Mouse (Mus musculus): ENCODE measurements at regions not wholly inside any gene's neighbourhood (a gene's known extent, or its start where the extent isn't known, plus 50 kb on each side); places are given as distances from the start of the nearest gene placed in this dataset.

DNA sequence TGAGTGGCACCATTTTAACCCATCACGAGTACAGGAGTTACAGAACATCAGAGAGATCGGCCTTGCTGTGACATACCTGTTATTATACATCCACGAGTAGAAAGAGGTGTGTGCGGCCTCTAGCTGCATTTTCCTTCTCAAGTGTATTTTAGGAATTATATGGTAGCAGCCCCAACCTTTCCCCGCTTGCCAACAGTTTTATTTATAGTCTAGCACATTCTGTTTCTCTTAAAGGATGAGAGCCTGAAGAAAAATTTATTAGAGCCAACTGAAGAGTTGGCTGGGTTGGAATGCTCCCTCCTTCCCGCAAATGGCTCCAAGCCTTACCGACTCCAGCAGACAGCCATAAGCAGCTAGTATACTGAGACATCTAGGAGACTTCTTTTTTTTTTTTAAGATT lies 67.0 kb upstream of the Frmd4b start:
- no peak overlapping the region for H3K4me3 ChIP-seq (replicated peaks)
- H3K36me3 ChIP-seq = no peaks in the 10 kb centered on the region
- 73% methylated on average over 7 of the region's 7 CpGs for WGBS
- no peaks in the 10 kb centered on the region for H3K4me1 ChIP-seq
- H3K27me3 ChIP-seq = no peaks in the 10 kb centered on the region
- H3K9ac ChIP-seq = no peak overlapping the region
- H3K4me2 ChIP-seq = no peak overlapping the region
- ATAC-seq (replicated peaks; ENCODE audit: low FRiP score) = no peak
- no peaks in the 10 kb centered on the region for H3K9me3 ChIP-seq (replicated peaks)
- no peak overlapping the region for H3K27ac ChIP-seq

DNA sequence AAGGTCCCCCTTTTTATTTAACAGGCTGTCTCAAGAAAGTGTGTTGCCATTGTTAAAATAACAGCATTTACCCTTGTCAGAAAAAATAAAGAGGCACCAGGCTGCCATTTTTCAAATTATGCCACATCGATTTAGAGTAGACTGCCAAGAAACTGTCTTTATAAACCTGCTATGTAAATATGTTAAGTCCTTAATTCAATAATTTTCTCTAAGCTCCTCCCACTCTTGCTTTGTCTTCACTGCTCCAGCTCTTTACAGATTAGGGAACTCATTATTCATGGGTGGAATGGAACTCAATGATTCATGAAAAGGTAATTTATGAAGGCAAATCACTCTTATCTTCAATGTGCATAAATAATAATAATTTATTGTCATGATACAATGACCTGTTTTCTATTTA lies 64.9 kb upstream of the Frmd4b start:
- 75% methylated on average over 1 of the region's 1 CpGs for WGBS
- Histone ChIP-seq H3K36me3 (no peaks in the 10 kb centered on the region), H3K27ac (no peak overlapping the region), H3K4me3 (replicated peaks) (no peak overlapping the region), H3K9ac (no peak overlapping the region), H3K4me1 (no peaks in the 10 kb centered on the region), H3K4me2 (no peak overlapping the region), H3K9me3 (replicated peaks) (no peaks in the 10 kb centered on the region), H3K27me3 (no peaks in the 10 kb centered on the region)
- no peak for ATAC-seq (replicated peaks; ENCODE audit: low FRiP score)

DNA sequence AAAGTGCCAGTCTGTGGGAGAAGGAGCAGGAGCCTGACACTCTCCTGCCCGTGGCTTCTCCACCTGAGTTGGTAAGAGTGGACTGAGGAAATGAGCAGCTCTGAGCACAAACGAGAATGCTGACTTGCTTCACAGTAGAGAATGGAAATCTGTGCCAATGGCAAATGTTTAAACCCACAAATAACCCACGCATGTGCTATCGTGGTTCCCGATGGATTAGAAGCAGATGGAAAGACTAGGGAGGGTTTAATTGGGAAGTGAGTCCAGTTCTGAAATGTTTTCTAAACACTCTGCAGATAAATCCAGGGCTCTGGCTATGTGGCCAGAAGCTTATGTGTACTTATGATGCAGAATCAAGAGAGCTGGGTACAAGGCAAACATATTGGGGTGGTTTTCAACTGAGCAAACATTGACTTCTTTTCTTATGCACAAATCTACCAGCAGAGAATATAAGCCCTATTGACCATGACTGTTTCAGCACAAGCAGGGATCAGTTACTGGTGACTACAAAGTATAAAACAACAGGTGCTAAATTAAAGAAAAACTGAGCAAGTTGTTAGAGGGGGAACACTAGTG lies 57.9 kb upstream of the Frmd4b start:
- no peak overlapping the region for H3K27ac ChIP-seq
- H3K9me3 ChIP-seq (replicated peaks) = no peaks in the 10 kb centered on the region
- H3K4me3 ChIP-seq (replicated peaks) = no peak overlapping the region
- 87% methylated on average over 5 of the region's 5 CpGs for WGBS
- no peak for ATAC-seq (replicated peaks; ENCODE audit: low FRiP score)
- no peaks in the 10 kb centered on the region for H3K4me1 ChIP-seq
- H3K36me3 ChIP-seq = no peaks in the 10 kb centered on the region
- no peak overlapping the region for H3K4me2 ChIP-seq
- H3K27me3 ChIP-seq = no peaks in the 10 kb centered on the region
- no peak overlapping the region for H3K9ac ChIP-seq

DNA sequence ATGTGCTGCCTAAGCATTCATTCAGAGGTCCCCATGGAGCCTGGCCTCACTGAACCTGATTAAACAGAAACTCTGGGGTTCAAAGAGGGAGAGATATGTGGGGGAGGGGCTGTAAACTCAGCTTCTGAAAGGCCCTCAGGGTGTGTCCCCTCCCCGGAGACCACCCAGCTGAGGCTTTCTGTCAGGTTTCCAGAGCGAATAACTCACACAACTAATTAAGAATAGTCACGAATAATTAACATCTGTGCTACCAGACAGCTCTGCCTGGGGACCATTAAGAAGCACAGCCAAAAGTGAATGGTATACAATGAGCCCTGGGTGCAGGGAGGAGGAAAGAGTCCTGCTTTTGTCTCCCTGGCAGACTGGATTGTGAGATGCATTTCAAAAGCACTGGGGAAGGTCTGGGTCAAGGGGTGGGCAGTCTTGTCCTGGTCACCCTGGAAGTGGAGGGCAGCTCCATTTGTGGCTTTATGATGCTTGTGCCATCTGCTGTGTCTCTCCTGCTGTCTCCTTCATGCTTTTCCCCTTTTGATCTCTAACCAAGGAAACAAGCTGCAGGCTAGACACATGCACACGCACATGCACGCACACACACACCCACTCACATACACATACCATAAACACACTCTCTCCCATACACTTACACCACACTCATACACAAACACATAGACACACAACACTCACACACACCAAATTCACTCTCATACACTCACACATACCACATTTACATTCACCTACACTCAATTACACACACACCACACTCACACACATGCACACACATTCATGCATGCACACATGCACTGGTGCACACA lies 49.7 kb upstream of the Frmd4b start:
- H3K36me3 ChIP-seq = no peaks in the 10 kb centered on the region
- H3K4me1 ChIP-seq = peaks cover 10% of the 10 kb centered on the region; the same call in 1 of the 2 replicates
- no peaks in the 10 kb centered on the region for H3K9me3 ChIP-seq (replicated peaks)
- no peak; the same call in 1 of the 2 replicates for ATAC-seq (replicated peaks; ENCODE audit: low FRiP score)
- no peak overlapping the region for H3K4me2 ChIP-seq
- 28% methylated on average over 5 of the region's 5 CpGs for WGBS
- no peak overlapping the region for H3K4me3 ChIP-seq (replicated peaks)
- no peak overlapping the region for H3K27ac ChIP-seq
- H3K9ac ChIP-seq = no peak overlapping the region
- H3K27me3 ChIP-seq = no peaks in the 10 kb centered on the region
